Mouse (Mus musculus) CH12.LX (cell line): Measurements from ENCODE around the gene Ppig. TPM values are rescaled to one million over a fixed set of nuclear protein-coding genes. Genes with fewer than 3 reads are reported as not detected.

Source experiments
- DNase-seq: peaks from one replicate; pipeline ENCODE4 v3.0.0-alpha.2; 2013; ENCODE audit errors: extremely low read depth
- H3K27ac ChIP-seq: 2 replicates; pipeline ENCODE4 v1.5.1; 2012; ENCODE audit warnings: low read depth, mild to moderate bottlenecking, control low read depth, moderate library complexity; ENCODE audit not compliant: insufficient read depth
- H3K27me3 ChIP-seq: replicated peaks from 2 replicates; pipeline ENCODE3; 2012; ENCODE audit warnings: inconsistent platforms
- H3K36me3 ChIP-seq, 2 experiments: replicated peaks in 1 of 2; 2 replicates each; pipeline versions ENCODE3 to v1.6.1; 2012; ENCODE audit warnings: inconsistent platforms in 1 of 2, low read length in 1 of 2, mild to moderate bottlenecking in 1 of 2, mixed read lengths in 1 of 2, moderate library complexity in 1 of 2; ENCODE audit not compliant: control insufficient read depth in 1 of 2, insufficient read depth in 1 of 2
- H3K4me1 ChIP-seq, 2 experiments: 2 replicates each; pipeline ENCODE4 v1.6.1; 2012; ENCODE audit warnings: inconsistent platforms in 1 of 2, moderate library complexity in 1 of 2; ENCODE audit not compliant: insufficient read depth in 2 of 2, control insufficient read depth in 1 of 2
- H3K4me2 ChIP-seq: 2 replicates; pipeline ENCODE4 v1.6.1; 2012; ENCODE audit warnings: low read depth, mild to moderate bottlenecking, control low read depth; ENCODE audit not compliant: poor library complexity, insufficient read depth, severe bottlenecking
- H3K4me3 ChIP-seq, 3 experiments: fragments of 150-350 bp in 1 of 3; sonication (generic) in 1 of 3; replicated peaks in 1 of 3; 2 replicates each; pipeline versions ENCODE3 to v1.5.1; 2011 to 2012; ENCODE audit warnings: low read depth in 2 of 3, low read length in 2 of 3, mild to moderate bottlenecking in 2 of 3, moderate library complexity in 2 of 3, control low read depth in 1 of 3, improper control_type of control experiment in 1 of 3, inconsistent platforms in 1 of 3, mixed read lengths in 1 of 3; ENCODE audit not compliant: poor library complexity in 1 of 3
- H3K79me2 ChIP-seq: replicated peaks from 2 replicates; pipeline ENCODE4 v1.6.1; 2012; ENCODE audit warnings: mild to moderate bottlenecking, moderate library complexity; ENCODE audit not compliant: control insufficient read depth, poor library complexity, insufficient read depth, severe bottlenecking; ENCODE audit errors: extremely low read depth
- H3K9ac ChIP-seq: 2 replicates; pipeline ENCODE4 v1.6.1; 2012; ENCODE audit warnings: low read depth, mild to moderate bottlenecking, control low read depth, moderate library complexity; ENCODE audit not compliant: insufficient read depth
- H3K9me3 ChIP-seq: replicated peaks from 2 replicates; pipeline ENCODE3; 2012; ENCODE audit warnings: low read length, inconsistent platforms, mixed read lengths
- CHD1 ChIP-seq: IDR thresholded peaks from 2 replicates; pipeline ENCODE4 v1.6.1; 2012; ENCODE audit warnings: low read depth, low read length, improper control_type of control experiment, inconsistent platforms
- CHD2 ChIP-seq: IDR thresholded peaks from 2 replicates; pipeline ENCODE4 v1.6.1; 2011; ENCODE audit warnings: low read length, improper control_type of control experiment
- CTCF ChIP-seq, 2 experiments: IDR thresholded peaks in 1 of 2; conservative IDR thresholded peaks in 1 of 2; 2 replicates each; pipeline ENCODE4 v1.5.1; 2011 to 2012; ENCODE audit warnings: low read depth in 2 of 2, low read length in 2 of 2, improper control_type of control experiment in 1 of 2, inconsistent platforms in 1 of 2, mild to moderate bottlenecking in 1 of 2, moderate library complexity in 1 of 2
- E2F4 ChIP-seq: IDR thresholded peaks from 2 replicates; pipeline ENCODE4 v1.6.1; 2011; ENCODE audit warnings: low read depth, low read length, improper control_type of control experiment; ENCODE audit not compliant: insufficient replicate concordance
- ELF1 ChIP-seq: IDR thresholded peaks from 2 replicates; pipeline ENCODE4 v1.6.1; 2014; ENCODE audit warnings: low read depth, mild to moderate bottlenecking, inconsistent platforms, low read length, improper control_type of control experiment
- EP300 ChIP-seq: IDR thresholded peaks from 2 replicates; pipeline ENCODE4 v1.6.1; 2011; ENCODE audit warnings: low read length, improper control_type of control experiment
- ETS1 ChIP-seq: conservative IDR thresholded peaks from 2 replicates; pipeline ENCODE4 v1.6.1; 2012; ENCODE audit warnings: low read depth, mild to moderate bottlenecking, inconsistent platforms, low read length, improper control_type of control experiment, moderate library complexity
- GABPA ChIP-seq: IDR thresholded peaks from 2 replicates; pipeline ENCODE4 v1.6.1; 2012; ENCODE audit warnings: low read depth, low read length, improper control_type of control experiment, inconsistent platforms; ENCODE audit not compliant: insufficient replicate concordance
- HCFC1 ChIP-seq: IDR thresholded peaks from 2 replicates; pipeline ENCODE4 v1.6.1; 2012; ENCODE audit warnings: low read depth, mild to moderate bottlenecking, inconsistent platforms, low read length, improper control_type of control experiment
- IRF4 ChIP-seq: IDR thresholded peaks from 2 replicates; pipeline ENCODE4 v1.6.1; 2014; ENCODE audit warnings: low read depth, mild to moderate bottlenecking, inconsistent platforms, low read length, improper control_type of control experiment
- KAT2A ChIP-seq: IDR thresholded peaks from 2 replicates; pipeline ENCODE4 v1.6.1; 2012; ENCODE audit warnings: low read length, improper control_type of control experiment, inconsistent platforms; ENCODE audit not compliant: insufficient replicate concordance
- MAFK ChIP-seq: IDR thresholded peaks from 2 replicates; pipeline ENCODE4 v1.6.1; 2011; ENCODE audit warnings: low read length, improper control_type of control experiment; ENCODE audit not compliant: insufficient replicate concordance
- MAX ChIP-seq: IDR thresholded peaks from 2 replicates; pipeline ENCODE4 v1.6.1; 2011; ENCODE audit warnings: low read length, improper control_type of control experiment
- MAZ ChIP-seq: IDR thresholded peaks from 2 replicates; pipeline ENCODE4 v1.6.1; 2012; ENCODE audit warnings: low read depth, mild to moderate bottlenecking, inconsistent platforms, low read length, improper control_type of control experiment, moderate library complexity
- MEF2A ChIP-seq: IDR thresholded peaks from 2 replicates; pipeline ENCODE4 v1.6.1; 2014; ENCODE audit warnings: low read depth, mild to moderate bottlenecking, inconsistent platforms, low read length, improper control_type of control experiment, borderline replicate concordance
- NELFE ChIP-seq: IDR thresholded peaks from 2 replicates; pipeline ENCODE4 v1.6.1; 2011; ENCODE audit warnings: low read depth, low read length, improper control_type of control experiment
- NRF1 ChIP-seq: IDR thresholded peaks from 2 replicates; pipeline ENCODE4 v1.6.1; 2014; ENCODE audit warnings: low read depth, mild to moderate bottlenecking, inconsistent platforms, low read length, improper control_type of control experiment, moderate library complexity
- PAX5 ChIP-seq: IDR thresholded peaks from 2 replicates; pipeline ENCODE4 v1.6.1; 2012; ENCODE audit warnings: low read length, inconsistent platforms, mixed read lengths
- POLR2A ChIP-seq: IDR thresholded peaks from 2 replicates; pipeline ENCODE4 v1.6.1; 2011; ENCODE audit warnings: low read depth, mild to moderate bottlenecking, improper control_type of control experiment, low read length
- POLR2AphosphoS2 ChIP-seq: IDR thresholded peaks from 2 replicates; pipeline ENCODE4 v1.6.1; 2011; ENCODE audit warnings: low read depth, low read length, improper control_type of control experiment
- RAD21 ChIP-seq: IDR thresholded peaks from 2 replicates; pipeline ENCODE4 v1.6.1; 2011; ENCODE audit warnings: low read depth, mild to moderate bottlenecking, low read length, improper control_type of control experiment, moderate library complexity
- RCOR1 ChIP-seq: conservative IDR thresholded peaks from 2 replicates; pipeline ENCODE4 v1.6.1; 2012; ENCODE audit warnings: low read depth, mild to moderate bottlenecking, inconsistent platforms, low read length, improper control_type of control experiment
- SMC3 ChIP-seq: IDR thresholded peaks from 2 replicates; pipeline ENCODE4 v1.6.1; 2011; ENCODE audit warnings: low read depth, low read length, improper control_type of control experiment
- TBP ChIP-seq: conservative IDR thresholded peaks from 2 replicates; pipeline ENCODE4 v1.6.1; 2011; ENCODE audit warnings: low read depth, low read length, improper control_type of control experiment
- UBTF ChIP-seq: IDR thresholded peaks from 2 replicates; pipeline ENCODE4 v1.6.1; 2012; ENCODE audit warnings: low read depth, mild to moderate bottlenecking, inconsistent platforms, low read length, improper control_type of control experiment, moderate library complexity
- USF1 ChIP-seq: IDR thresholded peaks from 2 replicates; pipeline ENCODE4 v1.6.1; 2014; ENCODE audit warnings: low read depth, mild to moderate bottlenecking, inconsistent platforms, low read length, improper control_type of control experiment
- USF2 ChIP-seq: conservative IDR thresholded peaks from 2 replicates; pipeline ENCODE4 v1.6.1; 2011; ENCODE audit warnings: low read depth, low read length, improper control_type of control experiment
- ZC3H11A ChIP-seq: IDR thresholded peaks from 2 replicates; pipeline ENCODE4 v1.6.1; 2012; ENCODE audit warnings: low read depth, mild to moderate bottlenecking, inconsistent platforms, low read length, improper control_type of control experiment
- ZMIZ1 ChIP-seq: IDR thresholded peaks from 2 replicates; pipeline ENCODE4 v1.6.1; 2012; ENCODE audit warnings: low read depth, mild to moderate bottlenecking, inconsistent platforms, low read length, improper control_type of control experiment
- ZNF384 ChIP-seq: IDR thresholded peaks from 2 replicates; pipeline ENCODE4 v1.6.1; 2012; ENCODE audit warnings: low read depth, low read length, improper control_type of control experiment, inconsistent platforms
- dilution Hi-C: fragments of 300-500 bp; cut with MboI; formaldehyde crosslinking; loops from 2 replicates; pipeline ENCODE4 v1.14.3; 2020; ENCODE audit warnings: low sequenced_read_pairs; ENCODE audit not compliant: extremely low pct_unique_long_range_greater_than_20kb, extremely low pct_ligation_motif_present
- in situ Hi-C: fragments of 300-500 bp; cut with MboI; formaldehyde crosslinking; loops from 3 replicates; pipeline ENCODE4 v1.14.3; 2019; ENCODE audit warnings: low sequenced_read_pairs, low pct_ligation_motif_present, low pct_unique_long_range_greater_than_20kb, mixed read lengths
- polyA plus RNA-seq: library from polyadenylated mRNA; unstranded; fragments of >175 nt; gene quantifications from 2 replicates; pipeline ENCODE4 v1.2.1, GENCODE M21; 2012; ENCODE audit warnings: low read depth; ENCODE audit not compliant: insufficient read length
- total RNA-seq, 2 experiments: library from RNA; depleted of rRNA; stranded (reverse); fragments of 300-350 nt in 1 of 2; fragments of >200 nt in 1 of 2; gene quantifications; 2 replicates each; pipeline ENCODE4 v1.2.3; 2012 to 2014

Ppig gene
- total and polyA plus RNA-seq, 3 experiments, result 10.3 to 180 (median 12.9) TPM

- Histone ChIP-seq H3K27me3 (no peaks in the 10 kb centered on the region), H3K4me2 (peak overlapping the region; percentile 41), H3K4me1 (peaks cover 0 to 16% of the 10 kb centered on the region in 2 experiments; a peak in 1 of 4 replicates), H3K79me2 (no peaks in the 10 kb centered on the region), H3K27ac (no peak overlapping the region), H3K36me3 (peaks cover 10 to 29% of the 10 kb centered on the region in 2 experiments), H3K4me3 (peak overlapping the region; percentile 76 to 86 (median 81)), H3K9ac (peak overlapping the region; percentile 68), H3K9me3 (no peaks in the 10 kb centered on the region)
- in situ Hi-C loops, result loop anchor here (25.0 kb wide), 1 partner anchor 152 kb away; the partner anchor contains the start of gene Bbs5
- dilution Hi-C loops, result no loop called here
- DNase-seq, result no peak
- no peak for TF ChIP-seq TBP
- TF ChIP-seq CHD2, result no peak
- no peak for TF ChIP-seq MAZ
- no peak for TF ChIP-seq IRF4
- no peak for TF ChIP-seq ZC3H11A
- TF ChIP-seq EP300, result no peak
- TF ChIP-seq ZNF384, result no peak
Measured at GRCm38 (mm10) chr2:69788974-69789373, 66.6 kb downstream of the Ppig start.

- Histone ChIP-seq H3K4me3 (peak within 1 kb of the TSS; percentile 76 to 86 (median 81)), H3K9ac (peak within 1 kb of the TSS; percentile 77), H3K4me1 (peaks cover 0 to 16% of the 10 kb centered on the region in 2 experiments; a peak in 1 of 4 replicates), H3K9me3 (no peaks in the 10 kb centered on the region), H3K79me2 (no peaks in the 10 kb centered on the region), H3K36me3 (peaks cover 10 to 26% of the 10 kb centered on the region in 2 experiments), H3K27me3 (no peaks in the 10 kb centered on the region), H3K27ac (peak within 1 kb of the TSS; percentile 23; the same call in 1 of the 2 replicates), H3K4me2 (peak within 1 kb of the TSS; percentile 77)
- DNase-seq, result peak; percentile 99
- in situ Hi-C loops, result loop anchor here (25.0 kb wide), 1 partner anchor 152 kb away; the partner anchor contains the start of gene Bbs5
- dilution Hi-C loops, result no loop called here
- TF ChIP-seq IRF4, result peak; percentile 41
- TF ChIP-seq SMC3, result no peak
- TF ChIP-seq RAD21, result no peak
- TF ChIP-seq ZMIZ1, result peak; percentile 93
- peak; percentile 94 for TF ChIP-seq NRF1
- TF ChIP-seq POLR2A, result peak; percentile 88
- 0 out of 2 replicates have a peak, but pooled peaks have one; percentile 41 for TF ChIP-seq KAT2A
- TF ChIP-seq MAFK, result no peak
- peak; percentile 62; the same call in 1 of the 2 replicates for TF ChIP-seq POLR2AphosphoS2
- no peak for TF ChIP-seq ZC3H11A
- TF ChIP-seq CHD1, result no peak
- peak; percentile 78 for TF ChIP-seq MEF2A
- no peak for TF ChIP-seq RCOR1
- peak; percentile 74; the same call in 1 of the 2 replicates for TF ChIP-seq UBTF
- peak; percentile 83 for TF ChIP-seq NELFE
- no peak; the same call in 1 of the 2 replicates for TF ChIP-seq MAX
- no peak for TF ChIP-seq CTCF (conservative IDR thresholded peaks at IDR 0.05 in 1 of 2, IDR thresholded peaks at IDR 0.05 in 1 of 2; ENCODE audit: low read depth in 2 of 2, low read length in 2 of 2)
- TF ChIP-seq ELF1, result peak; percentile 100
- no peak for TF ChIP-seq E2F4
- no peak for TF ChIP-seq PAX5
- TF ChIP-seq MAZ, result no peak
- no peak for TF ChIP-seq GABPA
- TF ChIP-seq HCFC1, result peak; percentile 81
- TF ChIP-seq USF1, result no peak
- no peak for TF ChIP-seq USF2
- TF ChIP-seq ZNF384, result no peak
- TF ChIP-seq CHD2, result no peak
- TF ChIP-seq EP300, result no peak
- 0 out of 2 replicates have a peak, but pooled peaks have one; percentile 21 for TF ChIP-seq ETS1
Measured at GRCm38 (mm10) chr2:69789429-69790069, 67.2 kb downstream of the Ppig start, which contains the start of the genes Ccdc173 and Phospho2. TSS of gene Ccdc173 (minus strand) at chr2:69789575. TSS of gene Phospho2 (plus strand) at chr2:69789623.
